Mouse (Mus musculus): Measurements from ENCODE around the gene Lexm.

The Lexm gene

GRCm38 (mm10) chr4:106627809-106628208 lies 10.8 kb upstream of the Lexm start:
- DNase-seq (ENCODE audit: low read depth, low spot score): no peak

- DNase-seq (ENCODE audit: low read depth, low spot score): no peak
Observed at GRCm38 (mm10) chr4:106624271-106624670, 7.2 kb upstream of the Lexm start.

DNA sequence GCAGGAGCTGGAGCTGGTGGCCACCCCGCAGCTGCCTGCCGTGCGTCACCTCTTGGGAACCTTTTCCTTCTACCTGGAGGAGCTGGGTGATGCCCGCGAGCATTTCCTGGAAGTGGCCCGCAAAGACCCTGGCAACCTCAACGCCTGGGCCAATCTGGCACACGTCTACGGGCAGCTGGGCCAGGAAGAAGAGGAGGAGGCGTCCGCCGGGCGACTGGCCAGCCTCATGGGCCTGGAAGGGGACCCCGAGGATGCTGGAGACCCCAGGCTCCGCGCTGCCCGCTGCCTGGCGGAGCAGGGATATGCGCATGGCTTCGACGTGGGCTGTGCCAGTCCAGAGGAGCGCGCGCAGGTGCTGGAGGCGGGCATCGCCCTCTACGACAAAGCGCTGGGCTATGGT lies 5.7 kb upstream of the Lexm start:
- DNase-seq (ENCODE audit: low read depth, low spot score): no peak

DNA sequence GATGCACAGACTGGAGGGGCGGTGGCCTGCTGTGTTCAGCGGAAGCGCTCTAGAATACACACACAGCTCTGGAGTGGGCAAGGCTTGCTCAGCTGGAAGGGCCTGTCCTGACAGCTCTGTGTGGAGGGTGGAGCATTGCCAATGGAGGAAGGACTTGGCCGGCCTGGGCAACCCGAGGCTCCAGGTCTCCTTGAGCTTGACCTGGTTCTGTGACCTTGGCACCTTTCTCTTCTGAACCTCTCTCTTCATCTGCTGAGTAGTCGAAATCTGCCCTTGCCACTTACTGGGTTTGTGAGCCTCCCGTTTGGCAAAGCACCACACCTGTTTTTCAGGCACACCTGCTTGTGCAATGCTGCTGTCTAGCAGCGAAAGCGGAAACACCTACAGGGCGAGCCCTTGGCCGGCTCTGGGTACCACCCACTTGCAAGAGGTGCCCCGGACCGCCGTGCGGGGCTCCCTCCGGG lies 5.0 kb upstream of the Lexm start, which contains the start of gene Ttc22:
Ttc22 (plus strand) TSS at position 403 of the 464 bp plus-strand sequence.
- no peak for DNase-seq (ENCODE audit: low read depth, low spot score)

DNA sequence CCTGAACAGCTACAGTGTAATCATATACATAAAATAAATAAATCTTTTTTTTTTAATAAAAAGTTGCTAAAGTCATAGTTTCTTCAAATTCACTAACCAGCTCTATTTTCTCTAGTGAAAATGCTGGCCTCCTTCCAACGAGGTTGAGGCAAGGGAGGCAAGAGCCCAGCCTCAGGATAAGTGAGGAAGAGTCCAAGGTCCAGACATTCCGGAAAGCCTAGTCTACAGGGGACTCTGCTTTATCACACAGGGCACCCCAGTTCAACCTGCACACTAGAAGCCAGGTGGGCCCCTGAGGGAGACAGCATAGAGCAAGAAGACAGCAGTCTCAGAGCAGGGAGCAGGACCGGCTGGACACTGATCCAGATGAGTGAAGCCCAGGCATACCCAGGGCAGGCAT lies 4.4 kb upstream of the Lexm start:
- no peak for DNase-seq (ENCODE audit: low read depth, low spot score)

- DNase-seq (ENCODE audit: low read depth, low spot score): no peak
Observed at GRCm38 (mm10) chr4:106618898-106619297, 1.9 kb upstream of the Lexm start.

DNA sequence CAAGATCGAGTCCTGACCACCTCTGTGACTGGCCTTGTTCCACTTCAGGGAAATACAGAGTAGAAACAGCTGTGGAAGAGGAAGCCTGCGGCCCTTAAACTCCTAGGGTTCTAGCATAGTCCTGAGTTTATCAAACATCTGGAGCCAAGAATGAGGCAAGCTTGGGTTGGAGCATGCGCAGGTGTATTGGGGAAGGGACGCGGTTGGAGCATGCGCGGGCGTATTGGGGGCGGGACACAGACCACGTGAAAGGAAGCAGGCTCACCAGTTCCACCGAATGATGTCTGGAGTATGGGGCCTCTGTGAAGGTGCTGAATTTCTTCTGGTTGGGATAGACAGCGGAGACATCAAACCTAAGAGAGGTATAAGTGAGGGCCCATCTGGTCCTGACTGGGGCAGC lies 1.4 kb downstream of the Lexm start:
- DNase-seq (ENCODE audit: low read depth, low spot score): no peak

GRCm38 (mm10) chr4:106614881-106615280 lies 2.2 kb downstream of the Lexm start:
- no peak for DNase-seq (ENCODE audit: low read depth, low spot score)

DNA sequence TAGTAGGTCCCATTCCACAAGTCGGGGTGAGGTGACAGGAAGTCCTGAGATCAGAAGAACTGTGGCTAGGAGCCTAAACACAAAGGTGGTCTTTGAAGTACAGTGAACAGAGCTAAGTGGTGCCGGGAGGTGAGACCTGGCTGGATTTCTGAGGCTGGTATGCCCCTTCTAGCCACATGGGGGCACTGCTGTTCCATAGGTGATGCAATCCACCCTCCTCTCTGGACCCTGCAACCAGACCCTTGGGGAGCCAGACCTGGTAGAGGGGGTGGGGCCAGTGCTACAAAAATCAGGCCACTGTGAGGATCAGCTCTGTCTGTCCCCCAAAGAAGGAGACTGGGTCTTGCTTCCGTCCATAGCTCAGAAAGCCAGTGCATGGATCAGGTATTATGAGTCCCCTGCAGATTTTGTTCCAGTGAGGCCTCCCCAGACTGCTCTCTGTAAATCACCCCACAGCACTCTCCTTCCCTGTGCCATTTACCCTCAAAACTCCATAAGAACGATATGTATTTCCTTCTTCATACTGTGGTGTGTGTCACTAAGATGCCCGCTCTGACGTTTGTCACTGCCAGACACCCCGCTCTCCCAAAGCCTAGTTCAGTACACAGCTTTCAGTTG lies 2.8 kb downstream of the Lexm start:
- peak; percentile 74 for DNase-seq (ENCODE audit: low read depth, low spot score)

- peak; percentile 69 for DNase-seq (ENCODE audit: low read depth, low spot score)
Observed at GRCm38 (mm10) chr4:106613560-106613959, 3.5 kb downstream of the Lexm start.

GRCm38 (mm10) chr4:106613105-106613504 lies 3.9 kb downstream of the Lexm start:
- no peak for DNase-seq (ENCODE audit: low read depth, low spot score)

DNA sequence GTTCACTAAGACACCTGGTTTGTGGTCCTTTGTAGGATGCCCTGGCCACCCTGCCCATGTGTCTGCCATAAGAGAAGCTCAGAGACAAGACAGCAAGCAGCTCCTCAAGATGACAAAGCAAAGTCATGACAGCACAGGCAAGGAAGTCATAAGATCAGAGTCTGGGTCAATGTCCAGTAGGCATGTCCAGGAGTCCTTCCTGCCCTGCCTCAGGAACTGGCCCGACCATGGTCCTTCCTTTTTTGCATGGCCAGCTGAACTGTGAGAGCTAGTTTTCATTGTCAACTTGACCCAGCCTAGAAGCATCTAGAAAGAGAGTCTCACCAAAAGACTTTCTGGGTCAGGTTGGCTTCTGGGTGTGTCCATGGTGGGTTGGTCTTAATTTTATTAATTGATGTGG lies 9.1 kb downstream of the Lexm start:
- no peak for DNase-seq (ENCODE audit: low read depth, low spot score)

DNA sequence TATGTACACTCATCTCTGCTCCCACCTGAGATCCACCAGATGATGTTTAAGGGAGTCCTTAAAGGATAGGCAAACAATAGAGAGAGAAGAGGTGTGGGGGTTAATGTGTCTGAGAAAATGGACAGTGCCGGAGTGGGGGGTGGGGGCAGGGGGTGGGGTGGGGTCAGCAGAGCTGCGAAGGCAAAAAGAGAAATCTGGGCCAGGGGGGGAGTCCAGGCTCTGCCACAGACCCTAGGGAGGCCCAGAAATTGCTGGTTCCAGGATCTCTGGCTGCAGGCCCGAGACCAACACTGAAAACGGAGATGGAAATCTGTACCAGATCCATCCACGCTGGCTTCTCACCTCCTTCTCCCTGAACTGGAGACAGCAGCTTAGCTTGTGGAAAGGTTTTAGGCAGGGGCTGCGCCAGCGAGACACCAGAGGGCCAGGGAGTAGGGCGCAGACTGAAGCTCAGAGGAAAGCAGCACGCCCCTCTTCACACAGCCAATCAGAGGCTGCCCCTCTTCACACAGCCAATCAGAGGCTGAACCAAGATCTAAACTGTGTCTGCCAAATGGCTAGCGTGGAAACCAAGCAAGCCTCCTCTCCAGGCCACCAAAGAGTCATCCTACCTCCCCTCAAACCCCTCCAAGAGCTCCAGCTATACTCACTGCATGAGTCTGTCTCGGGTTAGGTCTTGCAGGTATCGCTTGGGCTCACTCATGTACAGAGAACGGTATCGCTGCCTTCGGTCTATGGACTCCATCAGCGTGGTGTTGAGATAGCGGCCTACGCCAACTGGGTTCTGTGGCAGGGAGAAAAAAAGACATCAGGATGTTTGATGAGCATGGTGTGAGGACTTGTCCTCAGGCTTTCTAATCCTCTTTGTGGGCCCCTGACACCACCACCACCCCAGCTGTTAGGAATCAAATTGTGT lies 10.1 kb downstream of the Lexm start:
- no peak for DNase-seq (ENCODE audit: low read depth, low spot score)

- no peak for DNase-seq (ENCODE audit: low read depth, low spot score)
Observed at GRCm38 (mm10) chr4:106600770-106601169, 16.3 kb downstream of the Lexm start.

DNA sequence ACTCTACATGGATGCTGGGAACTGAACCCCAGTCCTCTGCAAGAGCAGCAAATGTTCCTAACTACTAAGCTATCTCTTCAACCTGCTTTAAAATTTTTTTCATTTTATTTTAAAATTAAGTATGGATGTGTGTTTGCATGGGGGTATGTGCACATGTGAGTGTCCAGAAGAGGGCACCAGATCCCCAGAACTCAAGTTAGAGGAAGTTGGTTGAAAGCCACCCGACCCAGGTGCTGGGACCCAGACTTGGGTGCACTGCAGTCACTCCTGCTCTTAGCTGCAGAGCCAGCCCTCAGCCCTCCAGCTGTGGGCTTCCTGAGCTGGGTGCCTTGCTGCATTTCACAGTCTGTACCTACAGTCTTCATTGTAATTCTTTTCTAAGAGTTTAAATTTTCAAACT lies 17.6 kb downstream of the Lexm start:
- peak; percentile 5 for DNase-seq (ENCODE audit: low read depth, low spot score)

DNA sequence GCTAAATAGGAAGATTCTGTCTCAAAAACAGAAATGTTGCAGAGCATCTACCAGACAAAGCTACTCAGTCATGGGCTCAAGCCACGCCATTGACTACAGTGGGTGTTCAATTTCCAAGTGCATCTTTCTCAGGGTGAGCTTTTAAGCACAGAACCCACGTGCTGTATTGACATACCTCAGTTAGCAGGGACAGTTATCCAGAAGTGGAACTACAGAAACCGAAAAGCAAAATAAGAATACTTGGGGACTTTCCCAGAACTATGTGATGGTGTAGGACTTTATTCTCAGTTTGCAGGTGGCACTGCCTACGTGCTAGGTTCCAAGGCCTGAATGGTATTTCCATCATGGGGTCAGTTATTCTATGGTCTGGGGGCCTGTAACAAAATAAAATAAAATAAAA lies 19.3 kb downstream of the Lexm start:
- no peak for DNase-seq (ENCODE audit: low read depth, low spot score)

- DNase-seq (ENCODE audit: low read depth, low spot score): no peak
Observed at GRCm38 (mm10) chr4:106597055-106597454, 20.0 kb downstream of the Lexm start.

DNA sequence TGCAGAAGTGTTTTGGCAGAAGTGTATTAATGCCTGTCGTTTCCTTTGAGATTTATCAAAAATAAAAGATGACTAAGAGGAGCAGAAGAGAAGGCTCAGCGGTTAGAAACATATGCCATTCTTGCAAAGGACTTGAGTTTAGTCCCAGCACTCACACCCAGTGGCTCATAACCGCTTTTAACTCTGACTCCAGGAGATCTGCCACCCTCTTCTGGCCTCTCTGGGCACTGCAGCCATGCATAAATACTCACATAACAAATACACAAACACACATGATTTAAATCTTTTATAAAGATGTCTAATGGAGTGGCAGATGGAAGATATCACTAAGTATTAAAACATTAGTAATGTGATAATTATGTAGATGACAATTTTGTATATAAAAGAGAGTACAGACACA lies 20.8 kb downstream of the Lexm start:
- DNase-seq (ENCODE audit: low read depth, low spot score): peak; percentile 11

- peak; percentile 17 for DNase-seq (ENCODE audit: low read depth, low spot score)
Observed at GRCm38 (mm10) chr4:106593636-106594035, 23.4 kb downstream of the Lexm start.

GRCm38 (mm10) chr4:106590871-106591270 lies 26.2 kb downstream of the Lexm start:
- DNase-seq (ENCODE audit: low read depth, low spot score): no peak

- no peak for DNase-seq (ENCODE audit: low read depth, low spot score)
Observed at GRCm38 (mm10) chr4:106590142-106590541, 26.9 kb downstream of the Lexm start.

DNA sequence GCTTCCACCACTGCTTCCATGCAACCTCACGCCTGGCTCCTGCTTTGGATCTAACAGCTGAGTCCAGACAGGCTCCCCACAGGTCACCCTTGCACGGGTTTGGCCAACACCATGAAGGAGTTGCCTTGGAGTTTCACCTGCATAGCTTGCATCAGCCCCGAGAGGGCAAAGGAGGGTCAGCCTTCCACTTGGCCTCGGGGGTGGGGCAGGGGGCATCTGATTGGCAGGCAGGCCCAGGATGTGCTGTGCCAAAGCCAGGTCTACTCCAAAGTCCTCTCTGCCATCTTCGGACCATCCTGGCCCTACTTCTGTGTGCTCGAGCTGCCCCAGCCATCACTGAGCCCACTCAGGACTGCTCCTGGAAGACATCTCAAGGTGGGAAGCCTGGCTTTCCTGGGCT lies 30.0 kb downstream of the Lexm start:
- DNase-seq (ENCODE audit: low read depth, low spot score): no peak

GRCm38 (mm10) chr4:106584665-106585064 lies 32.4 kb downstream of the Lexm start:
- DNase-seq (ENCODE audit: low read depth, low spot score): no peak
